Mouse (Mus musculus) heart, embryonic 12.5 days (tissue): ENCODE data around the gene Nek6. TPM values are rescaled to one million over a fixed set of nuclear protein-coding genes. Genes with fewer than 3 reads are reported as not detected.

Experiments used
- ATAC-seq: fragments of 200-750 bp; cut with Nextera tagmentation; 2 replicates; pipeline ENCODE4 v1.8.0; 2017; ENCODE audit warnings: moderate TSS enrichment, moderate library complexity; ENCODE audit not compliant: insufficient number of reproducible peaks, low FRiP score
- H3K27ac ChIP-seq: fragments of 300-500 bp; sonication (generic); 2 replicates; pipeline ENCODE4 v1.5.1; 2016; ENCODE audit warnings: mild to moderate bottlenecking, moderate library complexity; ENCODE audit not compliant: poor library complexity, severe bottlenecking
- H3K27me3 ChIP-seq: fragments of 300-500 bp; sonication (generic); replicated peaks from 2 replicates; pipeline ENCODE4 v1.6.1; 2016; ENCODE audit warnings: mild to moderate bottlenecking, moderate library complexity
- H3K36me3 ChIP-seq: fragments of 300-500 bp; sonication (generic); 2 replicates; pipeline ENCODE4 v1.6.1; 2016; ENCODE audit warnings: mild to moderate bottlenecking, moderate library complexity
- H3K4me1 ChIP-seq: fragments of 300-500 bp; sonication (generic); replicated peaks from 2 replicates; pipeline ENCODE4 v1.6.1; 2016; ENCODE audit warnings: mild to moderate bottlenecking
- H3K4me2 ChIP-seq: fragments of 300-500 bp; sonication (generic); 2 replicates; pipeline ENCODE4 v1.6.1; 2016; ENCODE audit warnings: mild to moderate bottlenecking, moderate library complexity
- H3K4me3 ChIP-seq: fragments of 300-500 bp; sonication (generic); 2 replicates; pipeline ENCODE4 v1.5.1; 2016; ENCODE audit warnings: mild to moderate bottlenecking
- H3K9ac ChIP-seq: fragments of 300-500 bp; sonication (generic); 2 replicates; pipeline ENCODE4 v1.6.1; 2016; ENCODE audit warnings: mild to moderate bottlenecking, moderate library complexity
- H3K9me3 ChIP-seq: fragments of 300-500 bp; sonication (generic); replicated peaks from 2 replicates; pipeline ENCODE4 v1.6.1; 2016; ENCODE audit warnings: mild to moderate bottlenecking, moderate library complexity
- WGBS: fragments of 180-500 bp; shearing (Covaris S2); methylation state at CpG from one replicate; pipeline ENCODE4 v1.1.7; 2016; 5-methylcytosine and 5-hydroxymethylcytosine counted together
- polyA plus RNA-seq: library from polyadenylated mRNA; unstranded; fragments of >200 nt; fragmentation: Nextera tagmentation; extraction: Ambion mirVana; gene quantifications from 2 replicates; pipeline ENCODE4 v1.2.1, GENCODE M21; 2016

Nek6 gene
- polyA plus RNA-seq, 1 experiment from 2014 or later, result 79.2 TPM

DNA sequence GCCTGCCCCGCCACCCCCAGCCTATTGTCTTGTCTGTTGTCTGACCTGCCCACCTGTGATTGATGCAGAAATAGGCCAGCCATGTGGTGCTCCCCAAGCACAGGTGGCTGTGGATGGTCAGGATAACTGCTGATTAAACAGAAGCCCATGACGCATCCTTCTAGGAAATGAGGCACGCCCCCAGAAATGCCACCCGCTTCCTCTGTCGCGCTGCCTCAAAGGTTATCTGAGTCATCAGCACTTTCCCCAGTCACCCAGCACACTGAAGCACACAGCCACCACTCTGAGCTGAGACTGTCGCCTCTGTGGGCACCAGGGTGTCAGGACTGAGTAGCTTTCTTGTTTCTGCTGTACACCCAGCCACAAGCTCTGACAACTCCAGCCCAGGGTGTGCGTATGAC is 24.9 kb downstream of the Nek6 start:
- Histone ChIP-seq H3K4me2 (peak overlapping the region; percentile 14), H3K9ac (peak overlapping the region; percentile 41; the same call in 1 of the 2 replicates)
- WGBS, result 37% methylated on average over 8 of the region's 8 CpGs

DNA sequence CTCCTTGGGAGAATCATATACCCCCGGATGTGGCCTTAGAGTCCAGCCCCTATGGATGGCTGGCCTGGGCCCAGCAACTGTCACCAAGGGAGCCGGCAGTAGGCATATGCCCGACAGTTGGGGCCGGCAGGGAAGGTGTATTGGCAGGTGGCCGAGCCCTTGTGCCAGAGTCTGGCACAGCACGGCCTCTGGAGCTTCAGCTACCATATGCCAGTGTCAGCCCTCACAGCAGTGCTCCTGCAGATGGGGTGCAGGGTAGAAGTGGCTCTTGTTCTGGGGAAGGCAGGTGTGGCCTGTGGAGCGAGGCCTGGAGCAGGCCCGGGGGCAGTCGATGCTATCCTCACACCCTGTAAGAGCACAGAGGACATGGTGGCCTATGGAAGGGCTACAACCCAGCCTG is 28.2 kb downstream of the Nek6 start:
- Histone ChIP-seq H3K27me3 (no peaks in the 10 kb centered on the region), H3K4me3 (no peak overlapping the region), H3K4me2 (no peak overlapping the region), H3K4me1 (peaks cover 83% of the 10 kb centered on the region), H3K9ac (0 out of 2 replicates have a peak overlapping the region, but pooled peaks have one; percentile 36), H3K9me3 (no peaks in the 10 kb centered on the region), H3K36me3 (no peaks in the 10 kb centered on the region), H3K27ac (no peak overlapping the region)
- no peak for ATAC-seq
- 92% methylated on average over 9 of the region's 9 CpGs for WGBS

More for the DNA sequence above, 24.9 kb downstream of the Nek6 start:
- Histone ChIP-seq H3K9me3 (no peaks in the 10 kb centered on the region), H3K36me3 (no peaks in the 10 kb centered on the region), H3K27me3 (no peaks in the 10 kb centered on the region), H3K4me3 (no peak overlapping the region), H3K27ac (peak overlapping the region; percentile 64), H3K4me1 (peaks cover 87% of the 10 kb centered on the region)
- peak; percentile 76 for ATAC-seq

DNA sequence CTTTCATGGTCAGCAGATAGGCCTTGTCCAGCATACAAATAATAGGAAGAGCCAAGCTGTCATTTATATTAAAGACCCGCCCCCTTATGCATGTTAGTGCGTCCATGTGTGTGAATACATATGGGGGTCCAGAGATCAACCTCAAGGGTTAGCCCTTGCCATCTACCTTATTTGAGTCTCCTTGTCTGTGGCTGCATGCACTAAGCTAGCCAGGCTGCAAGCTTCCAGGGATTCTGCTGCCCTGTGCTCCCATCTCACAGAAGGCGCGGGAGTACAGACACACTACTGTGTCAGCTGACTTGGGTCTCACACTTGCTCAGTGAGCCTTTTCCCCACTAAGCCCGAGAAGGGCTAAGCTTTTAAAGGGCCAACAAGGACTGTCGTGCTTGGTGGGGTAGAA is 29.2 kb downstream of the Nek6 start:
- Histone ChIP-seq H3K36me3 (no peaks in the 10 kb centered on the region), H3K9ac (0 out of 2 replicates have a peak overlapping the region, but pooled peaks have one; percentile 8), H3K27me3 (no peaks in the 10 kb centered on the region), H3K27ac (no peak overlapping the region), H3K9me3 (no peaks in the 10 kb centered on the region), H3K4me3 (no peak overlapping the region), H3K4me2 (peak overlapping the region; percentile 42), H3K4me1 (peaks cover 83% of the 10 kb centered on the region)
- WGBS, result 76% methylated on average over 6 of the region's 6 CpGs
- ATAC-seq, result no peak

DNA sequence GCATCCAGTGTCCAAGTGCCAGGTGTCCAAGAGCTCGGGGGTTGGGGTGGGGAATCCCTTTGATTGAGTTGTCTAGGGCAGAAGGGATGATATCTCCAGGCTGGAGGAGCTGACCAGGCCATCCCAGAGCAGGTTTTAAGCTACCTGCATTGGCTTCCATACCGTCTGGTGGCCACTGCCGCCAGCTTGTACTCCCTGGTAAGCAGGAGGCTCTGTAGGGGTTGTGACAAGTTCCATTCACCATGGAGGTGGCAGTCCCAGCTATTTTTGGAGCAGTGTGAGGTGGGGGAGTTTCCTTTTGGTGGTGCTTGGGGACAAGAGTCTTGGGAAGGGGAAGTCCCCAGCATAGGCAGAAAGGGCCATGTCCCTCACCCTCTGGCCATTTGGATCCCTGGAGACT is 29.7 kb downstream of the Nek6 start:
- WGBS, result 51% methylated on average over 3 of the region's 3 CpGs
- no peaks in the 10 kb centered on the region for H3K27me3 ChIP-seq
- H3K9ac ChIP-seq, result 0 out of 2 replicates have a peak overlapping the region, but pooled peaks have one; percentile 8
- H3K4me3 ChIP-seq, result no peak overlapping the region
- peak overlapping the region; percentile 42 for H3K4me2 ChIP-seq
- ATAC-seq, result no peak
- H3K27ac ChIP-seq, result peak overlapping the region; percentile 45
- no peaks in the 10 kb centered on the region for H3K9me3 ChIP-seq
- H3K36me3 ChIP-seq, result no peaks in the 10 kb centered on the region
- peaks cover 83% of the 10 kb centered on the region for H3K4me1 ChIP-seq

DNA sequence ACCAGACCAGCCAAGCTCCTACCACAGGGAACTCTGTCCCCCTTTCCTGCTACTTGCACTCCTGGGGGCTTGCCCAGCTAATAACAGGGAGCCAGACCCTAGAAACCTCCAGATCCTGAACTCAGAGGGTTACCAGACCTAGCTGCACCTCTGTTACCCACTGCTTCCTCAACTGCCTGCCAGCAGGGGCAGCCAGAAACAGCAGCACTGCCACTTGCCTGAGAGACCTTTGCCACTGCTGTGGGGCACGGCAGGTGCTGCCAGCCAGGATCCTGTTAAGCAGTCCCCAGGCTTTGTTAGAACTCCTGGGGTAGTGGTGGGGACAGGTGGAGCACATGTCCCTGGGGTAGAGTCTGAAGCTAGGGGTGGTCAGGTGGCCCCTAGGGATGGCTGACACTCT is 30.1 kb downstream of the Nek6 start:
- Histone ChIP-seq H3K9ac (no peak overlapping the region), H3K4me3 (no peak overlapping the region), H3K27ac (peak overlapping the region; percentile 45), H3K4me2 (peak overlapping the region; percentile 42; the same call in 1 of the 2 replicates), H3K36me3 (no peaks in the 10 kb centered on the region), H3K9me3 (no peaks in the 10 kb centered on the region), H3K4me1 (peaks cover 83% of the 10 kb centered on the region), H3K27me3 (no peaks in the 10 kb centered on the region)
- WGBS, result 68% methylated on average over 1 of the region's 1 CpGs
- ATAC-seq, result no peak

DNA sequence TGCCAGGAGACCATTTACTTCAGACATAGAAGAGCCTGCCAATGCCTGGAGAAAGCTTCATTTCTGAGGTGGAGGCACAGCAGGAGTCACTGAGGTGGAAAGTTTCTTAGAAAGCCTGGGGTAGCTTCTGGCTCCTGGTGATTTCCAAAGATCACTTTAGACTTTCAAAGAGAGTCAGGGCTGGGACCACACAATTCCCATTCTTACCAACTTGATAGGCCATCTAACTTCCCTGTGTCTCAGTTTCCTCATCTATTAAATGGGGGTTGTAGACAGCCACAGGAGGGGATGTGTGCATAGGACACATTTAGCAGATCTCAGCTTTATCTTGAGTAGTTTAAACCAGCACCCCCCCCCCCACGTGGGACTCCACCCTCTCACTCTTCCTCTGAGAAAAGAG is 30.9 kb downstream of the Nek6 start:
- 13% methylated on average over 1 of the region's 1 CpGs for WGBS
- ATAC-seq, result no peak
- H3K4me3 ChIP-seq, result no peak overlapping the region
- no peaks in the 10 kb centered on the region for H3K27me3 ChIP-seq
- no peak overlapping the region for H3K4me2 ChIP-seq
- no peaks in the 10 kb centered on the region for H3K36me3 ChIP-seq
- no peaks in the 10 kb centered on the region for H3K9me3 ChIP-seq
- H3K4me1 ChIP-seq, result peaks cover 83% of the 10 kb centered on the region
- H3K27ac ChIP-seq, result no peak overlapping the region
- no peak overlapping the region for H3K9ac ChIP-seq

DNA sequence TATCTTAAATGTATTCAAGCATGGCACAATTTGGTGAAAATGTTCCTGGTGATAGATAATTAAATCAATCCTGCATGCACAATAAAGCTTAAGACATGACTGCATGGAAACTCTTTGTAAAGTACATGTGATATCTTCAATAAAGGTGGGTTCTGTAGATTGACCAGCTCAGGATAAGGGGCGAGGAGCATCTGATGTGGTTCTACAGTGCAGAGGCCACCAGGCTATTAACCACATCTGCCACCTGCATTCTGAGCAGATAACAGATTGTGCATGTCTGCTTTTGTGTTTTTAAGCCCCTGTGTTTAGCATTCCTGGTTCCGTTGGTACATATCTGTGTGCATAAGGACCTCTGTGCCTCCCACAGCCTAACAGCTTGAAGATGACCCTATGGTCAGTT is 31.7 kb downstream of the Nek6 start:
- Histone ChIP-seq H3K27me3 (no peaks in the 10 kb centered on the region), H3K36me3 (no peaks in the 10 kb centered on the region), H3K4me1 (peaks cover 85% of the 10 kb centered on the region), H3K9me3 (no peaks in the 10 kb centered on the region), H3K9ac (no peak overlapping the region), H3K4me3 (no peak overlapping the region), H3K4me2 (no peak overlapping the region), H3K27ac (no peak overlapping the region)
- WGBS, result 75% methylated on average over 2 of the region's 2 CpGs
- no peak for ATAC-seq

DNA sequence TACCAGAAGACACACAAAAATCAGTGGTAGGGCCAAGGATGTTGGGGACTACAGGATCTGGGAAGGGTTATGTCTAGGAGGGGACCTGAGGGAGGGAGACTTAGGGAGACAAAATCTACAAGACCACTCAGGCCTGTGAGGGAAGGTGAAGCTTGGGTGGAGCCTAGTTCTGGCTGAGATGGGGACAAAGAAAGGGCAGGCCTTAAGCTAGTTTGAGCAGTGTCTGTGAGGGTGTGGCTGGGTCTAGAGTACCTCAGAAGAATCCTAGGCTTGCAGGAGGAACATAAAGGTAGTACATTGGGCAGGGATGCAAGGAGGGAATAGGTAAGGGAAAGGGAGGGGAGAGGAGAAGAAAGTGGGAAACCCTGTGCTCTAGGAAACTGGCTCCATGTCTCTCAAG is 32.9 kb downstream of the Nek6 start:
- no peak overlapping the region for H3K4me3 ChIP-seq
- H3K4me2 ChIP-seq, result no peak overlapping the region
- H3K4me1 ChIP-seq, result peaks cover 95% of the 10 kb centered on the region
- H3K9me3 ChIP-seq, result no peaks in the 10 kb centered on the region
- H3K27ac ChIP-seq, result no peak overlapping the region
- H3K27me3 ChIP-seq, result no peaks in the 10 kb centered on the region
- H3K9ac ChIP-seq, result no peak overlapping the region
- no peak for ATAC-seq
- H3K36me3 ChIP-seq, result no peaks in the 10 kb centered on the region

DNA sequence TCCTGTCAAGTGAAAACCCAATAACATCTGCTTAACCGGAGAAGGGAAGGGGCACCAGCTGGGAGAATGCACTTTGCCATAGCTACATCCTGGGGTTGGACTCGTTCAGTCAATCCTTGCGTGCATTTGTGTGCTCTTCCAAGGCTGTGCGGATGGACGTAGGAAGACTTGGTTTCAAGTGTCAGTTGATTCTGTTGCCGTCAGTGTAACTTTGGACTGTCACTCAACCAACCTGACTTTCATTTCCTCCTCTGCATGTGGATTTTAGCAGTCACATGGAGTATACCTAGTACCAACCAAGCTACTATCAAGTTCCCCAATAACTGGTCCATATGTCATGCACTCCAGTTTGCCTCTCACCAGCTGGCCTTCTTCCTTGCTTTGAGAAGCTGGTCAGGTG is 33.5 kb downstream of the Nek6 start:
- ATAC-seq, result no peak
- Histone ChIP-seq H3K9me3 (no peaks in the 10 kb centered on the region), H3K9ac (no peak overlapping the region), H3K4me2 (no peak overlapping the region), H3K27me3 (no peaks in the 10 kb centered on the region), H3K4me3 (no peak overlapping the region), H3K4me1 (peaks cover 92% of the 10 kb centered on the region), H3K36me3 (no peaks in the 10 kb centered on the region), H3K27ac (no peak overlapping the region)
- WGBS, result 82% methylated on average over 6 of the region's 6 CpGs

DNA sequence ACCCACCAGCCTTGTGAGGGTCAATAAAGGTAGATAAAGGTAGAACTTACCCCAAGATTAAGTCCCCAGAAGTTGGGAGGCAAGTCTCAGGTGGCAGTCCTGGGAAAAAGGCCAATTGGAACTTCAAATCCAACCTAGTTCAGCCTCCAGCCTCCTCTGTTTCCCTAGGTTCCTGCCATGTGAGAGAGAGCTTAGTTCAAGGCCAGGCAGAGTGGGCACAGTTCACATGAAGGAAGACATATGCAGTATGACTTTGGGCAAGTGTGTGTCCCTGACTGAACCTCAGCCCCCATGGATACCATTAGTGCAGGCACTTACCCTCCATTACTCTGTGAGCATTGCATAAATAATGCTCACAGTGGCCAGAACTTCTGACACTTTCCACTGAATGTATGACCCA is 34.3 kb downstream of the Nek6 start:
- no peak for ATAC-seq
- H3K27me3 ChIP-seq, result no peaks in the 10 kb centered on the region
- no peak overlapping the region for H3K4me3 ChIP-seq
- H3K27ac ChIP-seq, result peak overlapping the region; percentile 17; the same call in 1 of the 2 replicates
- H3K36me3 ChIP-seq, result peaks cover 4% of the 10 kb centered on the region
- peaks cover 85% of the 10 kb centered on the region for H3K4me1 ChIP-seq
- no peak overlapping the region for H3K4me2 ChIP-seq
- H3K9ac ChIP-seq, result no peak overlapping the region
- no peaks in the 10 kb centered on the region for H3K9me3 ChIP-seq

DNA sequence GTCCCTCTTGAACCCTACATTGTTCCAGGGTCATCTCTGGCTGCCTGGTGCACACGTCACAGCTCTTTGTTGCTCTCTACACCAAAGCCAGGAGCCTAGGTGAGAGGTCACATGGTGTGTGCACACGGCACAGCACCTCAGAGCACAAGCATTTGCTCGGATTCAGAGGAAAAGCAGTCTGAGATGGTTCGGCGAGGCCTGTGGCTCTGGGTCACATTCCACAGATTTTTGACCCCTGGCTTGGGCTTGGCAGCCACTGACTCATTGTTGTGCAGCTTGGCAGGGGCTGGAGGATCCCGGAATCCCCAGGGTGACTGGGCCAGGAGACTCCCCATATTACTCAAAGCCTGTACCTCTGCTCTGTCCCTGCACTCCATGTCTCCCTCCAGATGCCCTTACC is 34.8 kb downstream of the Nek6 start:
- H3K9ac ChIP-seq, result no peak overlapping the region
- peak; percentile 46; the same call in 1 of the 2 replicates for ATAC-seq
- H3K27me3 ChIP-seq, result no peaks in the 10 kb centered on the region
- H3K27ac ChIP-seq, result peak overlapping the region; percentile 17; the same call in 1 of the 2 replicates
- no peak overlapping the region for H3K4me3 ChIP-seq
- H3K4me2 ChIP-seq, result no peak overlapping the region
- 13% methylated on average over 6 of the region's 6 CpGs for WGBS
- H3K36me3 ChIP-seq, result peaks cover 9% of the 10 kb centered on the region
- peaks cover 80% of the 10 kb centered on the region for H3K4me1 ChIP-seq
- no peaks in the 10 kb centered on the region for H3K9me3 ChIP-seq

DNA sequence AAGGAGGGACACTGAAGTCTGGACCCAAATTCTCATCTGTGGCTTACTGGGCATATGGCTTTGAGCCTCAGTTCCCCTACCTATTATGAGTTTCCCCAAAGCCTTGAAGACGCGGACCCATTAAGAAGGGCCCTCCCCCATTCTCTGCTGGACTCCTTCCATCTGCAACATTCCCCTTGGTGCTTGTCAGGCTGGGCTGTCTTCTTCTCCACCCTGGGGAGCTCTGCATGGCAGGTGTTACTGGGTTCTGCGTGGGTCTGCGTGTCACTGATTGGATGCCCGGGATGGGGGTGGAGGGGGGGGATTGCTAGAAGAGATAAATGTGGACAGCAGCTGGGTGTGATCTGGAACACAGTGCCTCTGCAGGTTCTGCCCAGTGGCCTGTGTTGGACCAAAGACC is 35.3 kb downstream of the Nek6 start:
- H3K4me3 ChIP-seq, result no peak overlapping the region
- H3K9ac ChIP-seq, result no peak overlapping the region
- no peaks in the 10 kb centered on the region for H3K27me3 ChIP-seq
- no peak for ATAC-seq
- 73% methylated on average over 5 of the region's 5 CpGs for WGBS
- no peak overlapping the region for H3K27ac ChIP-seq
- no peaks in the 10 kb centered on the region for H3K9me3 ChIP-seq
- no peak overlapping the region for H3K4me2 ChIP-seq
- H3K36me3 ChIP-seq, result peaks cover 13% of the 10 kb centered on the region
- peaks cover 74% of the 10 kb centered on the region for H3K4me1 ChIP-seq
